Mouse (Mus musculus) stomach, postnatal 0 days (tissue): Measurements from ENCODE around the gene Capn15. TPM values are rescaled to one million over a fixed set of nuclear protein-coding genes. Genes with fewer than 3 reads are reported as not detected.
A peak's percentile ranks its signal among the peaks of the same experiment; 100 is the strongest.

Source experiments
- ATAC-seq: fragments of 200-750 bp; cut with Nextera tagmentation; 2 replicates; pipeline ENCODE4 v1.8.0; 2017; ENCODE audit not compliant: low FRiP score, low TSS enrichment
- DNase-seq: peaks from one replicate; pipeline ENCODE4 v3.0.0-alpha.2; 2016; ENCODE audit warnings: low spot score
- H3K27ac ChIP-seq: fragments of 300-500 bp; sonication (generic); replicated peaks from 2 replicates; pipeline ENCODE4 v1.5.1; 2014; ENCODE audit warnings: mild to moderate bottlenecking, control low read depth
- H3K27me3 ChIP-seq: fragments of 300-500 bp; sonication (generic); 2 replicates; pipeline ENCODE4 v1.6.1; 2014; ENCODE audit warnings: low read length; ENCODE audit not compliant: control insufficient read depth, insufficient read depth
- H3K36me3 ChIP-seq: fragments of 300-500 bp; sonication (generic); 2 replicates; pipeline ENCODE4 v1.6.1; 2014; ENCODE audit warnings: low read length, mixed read lengths; ENCODE audit not compliant: control insufficient read depth, insufficient read depth
- H3K4me1 ChIP-seq: fragments of 300-500 bp; sonication (generic); replicated peaks from 2 replicates; pipeline ENCODE4 v1.6.1; 2014; ENCODE audit warnings: antibody characterized with exemption; ENCODE audit not compliant: control insufficient read depth, insufficient read depth
- H3K4me2 ChIP-seq: fragments of 300-500 bp; sonication (generic); replicated peaks from 2 replicates; pipeline ENCODE4 v1.6.1; 2014; ENCODE audit warnings: low read depth, mild to moderate bottlenecking, control low read depth, moderate library complexity
- H3K4me3 ChIP-seq: fragments of 300-500 bp; sonication (generic); 2 replicates; pipeline ENCODE4 v1.5.1; 2014; ENCODE audit warnings: low read depth, low read length, control low read depth
- H3K9ac ChIP-seq: fragments of 300-500 bp; sonication (generic); 2 replicates; pipeline ENCODE4 v1.6.1; 2014; ENCODE audit warnings: mild to moderate bottlenecking, low read length, control low read depth, mixed read lengths
- H3K9me3 ChIP-seq: fragments of 300-500 bp; sonication (generic); 2 replicates; pipeline ENCODE4 v1.6.1; 2016; ENCODE audit warnings: low read length; ENCODE audit not compliant: control insufficient read depth
- CTCF ChIP-seq: IDR thresholded peaks from 2 replicates; pipeline ENCODE4 v1.5.1; 2016; ENCODE audit warnings: antibody characterized with exemption, low read depth, mild to moderate bottlenecking, moderate library complexity
- EP300 ChIP-seq: optimal IDR thresholded peaks from 2 replicates; pipeline ENCODE3; 2016; ENCODE audit warnings: antibody characterized with exemption
- WGBS: fragments of 180-500 bp; shearing (Covaris S2); extraction: QIAGEN DNeasy Blood & Tissue Kit; methylation state at CpG from one replicate; pipeline ENCODE4 v1.1.7; 2014; 5-methylcytosine and 5-hydroxymethylcytosine counted together
- polyA plus RNA-seq: library from polyadenylated mRNA; unstranded; fragments of >200 nt; fragmentation: Nextera tagmentation; extraction: Ambion mirVana; gene quantifications from 2 replicates; pipeline ENCODE4 v1.2.1, GENCODE M21; 2015

The Capn15 gene
- polyA plus RNA-seq, 1 experiment from 2014 or later, result 12.5 TPM

DNA sequence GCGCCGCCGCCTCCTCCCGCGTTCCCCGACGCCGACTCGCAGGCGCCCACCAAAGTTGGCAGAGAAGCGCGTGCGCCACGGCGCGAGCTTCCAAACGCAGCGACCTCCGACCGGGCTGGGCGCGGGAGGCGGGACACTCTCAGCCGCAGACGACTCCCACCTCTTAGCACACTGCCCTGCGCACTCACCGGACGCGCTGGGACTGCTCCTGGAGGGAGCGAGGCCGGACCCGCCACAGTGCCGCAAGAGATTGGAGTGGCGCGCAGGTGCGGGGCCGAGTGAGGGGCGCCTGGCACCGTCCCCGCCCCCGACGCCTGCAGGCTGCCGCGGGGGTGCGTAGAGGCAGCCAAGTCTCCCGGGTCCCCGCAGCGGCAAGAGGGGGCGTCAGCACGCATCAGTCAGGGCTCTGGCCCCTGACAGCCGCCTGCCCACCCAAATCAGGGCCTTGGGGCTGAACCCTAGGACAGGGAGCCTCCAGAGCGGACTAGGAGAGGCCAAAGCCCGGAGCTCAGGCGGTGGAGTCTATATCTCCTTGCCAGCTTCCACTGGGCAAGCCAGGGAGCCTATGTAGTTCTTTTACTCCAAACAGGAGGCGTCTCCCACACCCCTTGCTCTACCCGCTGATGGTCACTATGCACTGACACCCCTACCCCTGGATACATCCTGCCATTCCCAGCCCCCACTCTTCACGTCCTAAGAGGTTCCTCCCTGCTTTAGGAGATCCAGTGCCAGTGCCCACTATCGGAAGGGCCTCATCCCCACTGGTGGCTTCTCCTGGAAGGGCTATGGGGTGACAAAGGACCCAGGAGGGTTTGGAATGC lies 33.6 kb downstream of the Capn15 start, which contains the start of gene A930017K11Rik:
A930017K11Rik (minus strand) TSS at position 763 of the 821 bp plus-strand sequence.
- no peaks in the 10 kb centered on the region for H3K4me1 ChIP-seq
- no peak for TF ChIP-seq EP300
- no peak for TF ChIP-seq CTCF
- H3K27ac ChIP-seq, result no peak within 1 kb of the TSS
- no peaks in the 10 kb centered on the region for H3K9me3 ChIP-seq
- peak within 1 kb of the TSS; percentile 18; the same call in 1 of the 2 replicates for H3K9ac ChIP-seq
- WGBS, result 1% methylated on average over 56 of the region's 58 CpGs
- peak within 1 kb of the TSS; percentile 36 for H3K4me3 ChIP-seq
- H3K36me3 ChIP-seq, result no peaks in the 10 kb centered on the region
- DNase-seq (peak; percentile 36), ATAC-seq (no peak)
- 0 out of 2 replicates have a peak, but pooled peaks cover 4% of the 10 kb centered on the region for H3K27me3 ChIP-seq
- H3K4me2 ChIP-seq, result peak within 1 kb of the TSS; percentile 69

GRCm38 (mm10) chr17:25951225-25951802 lies 34.3 kb downstream of the Capn15 start:
- ATAC-seq (peak; percentile 24; the same call in 1 of the 2 replicates), DNase-seq (peak; percentile 24)
- TF ChIP-seq CTCF (no peak), EP300 (no peak)
- Histone ChIP-seq H3K27me3 (0 out of 2 replicates have a peak, but pooled peaks cover 4% of the 10 kb centered on the region), H3K4me3 (peak overlapping the region; percentile 36), H3K9me3 (no peaks in the 10 kb centered on the region), H3K4me2 (peak overlapping the region; percentile 69), H3K27ac (no peak overlapping the region), H3K4me1 (no peaks in the 10 kb centered on the region), H3K36me3 (no peaks in the 10 kb centered on the region), H3K9ac (peak overlapping the region; percentile 18; the same call in 1 of the 2 replicates)
- WGBS, result under 1% methylated on average over 33 of the region's 33 CpGs

- no peak for TF ChIP-seq CTCF
- no peak for TF ChIP-seq EP300
- Histone ChIP-seq H3K4me3 (no peak overlapping the region), H3K9me3 (no peaks in the 10 kb centered on the region), H3K36me3 (no peaks in the 10 kb centered on the region), H3K9ac (no peak overlapping the region), H3K4me2 (no peak overlapping the region), H3K27ac (no peak overlapping the region), H3K27me3 (0 out of 2 replicates have a peak, but pooled peaks cover 4% of the 10 kb centered on the region), H3K4me1 (no peaks in the 10 kb centered on the region)
- ATAC-seq (no peak), DNase-seq (no peak)
- no CpG with 5 or more reads among the region's 3 CpGs for WGBS
Observed at GRCm38 (mm10) chr17:25950706-25951105, 34.9 kb downstream of the Capn15 start.

- no peaks in the 10 kb centered on the region for H3K9me3 ChIP-seq
- H3K27ac ChIP-seq, result no peak overlapping the region
- no peak for TF ChIP-seq CTCF
- TF ChIP-seq EP300, result no peak
- no peaks in the 10 kb centered on the region for H3K36me3 ChIP-seq
- H3K4me3 ChIP-seq, result no peak overlapping the region
- H3K9ac ChIP-seq, result no peak overlapping the region
- H3K27me3 ChIP-seq, result 0 out of 2 replicates have a peak, but pooled peaks cover 4% of the 10 kb centered on the region
- H3K4me2 ChIP-seq, result no peak overlapping the region
- H3K4me1 ChIP-seq, result no peaks in the 10 kb centered on the region
- DNase-seq (no peak), ATAC-seq (no peak)
- WGBS, result 72% methylated on average over 5 of the region's 5 CpGs
Observed at GRCm38 (mm10) chr17:25949981-25950380, 35.6 kb downstream of the Capn15 start.

DNA sequence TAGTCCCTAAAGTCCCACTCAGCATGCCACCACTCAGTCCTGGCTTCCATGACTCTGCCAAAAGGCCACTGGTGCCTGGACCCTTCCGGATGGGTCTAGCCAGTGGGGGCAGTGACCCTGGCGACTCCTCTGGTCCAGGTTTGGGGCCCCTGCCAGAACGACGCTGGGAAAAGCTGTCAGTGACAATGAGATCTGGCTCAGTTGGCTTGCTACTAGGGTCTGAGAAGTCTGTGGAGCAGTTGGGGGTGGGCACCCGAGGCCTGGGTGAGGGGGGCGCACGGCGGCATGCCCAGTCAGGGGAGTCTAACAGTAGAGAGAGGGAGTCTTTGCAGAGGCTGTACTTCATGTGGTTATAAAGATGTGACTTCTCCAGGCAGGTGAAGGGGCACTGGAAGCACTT lies 37.5 kb downstream of the Capn15 start:
- H3K9ac ChIP-seq, result no peak overlapping the region
- no peak overlapping the region for H3K27ac ChIP-seq
- DNase-seq (no peak), ATAC-seq (no peak)
- no peaks in the 10 kb centered on the region for H3K4me1 ChIP-seq
- H3K9me3 ChIP-seq, result no peaks in the 10 kb centered on the region
- TF ChIP-seq CTCF (no peak), EP300 (no peak)
- H3K4me3 ChIP-seq, result no peak overlapping the region
- H3K36me3 ChIP-seq, result no peaks in the 10 kb centered on the region
- 0 out of 2 replicates have a peak, but pooled peaks cover 4% of the 10 kb centered on the region for H3K27me3 ChIP-seq
- 83% methylated on average over 8 of the region's 8 CpGs for WGBS
- no peak overlapping the region for H3K4me2 ChIP-seq
